Mouse (Mus musculus): ENCODE data around the gene Abcc5.

DNA sequence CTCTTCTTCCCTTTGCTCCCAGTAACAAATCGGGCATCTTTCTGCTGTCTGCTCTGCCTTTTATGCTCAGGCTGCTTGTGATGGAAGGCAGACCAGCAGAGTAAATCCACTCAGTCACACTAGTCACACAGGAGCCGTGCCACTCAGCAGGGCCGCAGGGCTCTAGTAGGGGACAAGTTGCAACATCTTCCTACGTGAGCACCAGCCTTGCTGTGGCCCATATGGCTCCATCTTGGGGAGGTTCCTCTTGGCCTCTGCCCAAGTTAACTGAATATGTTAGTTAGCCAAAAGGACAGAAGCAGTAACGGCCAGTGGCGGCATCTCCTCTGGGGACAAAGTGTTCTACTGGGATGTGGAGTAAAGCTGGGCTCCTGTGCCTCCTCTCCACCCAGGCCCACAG is 109.4 kb downstream of the Abcc5 start:
- TF ChIP-seq CTCF (IDR thresholded peaks at IDR 0.05; ENCODE audit: borderline replicate concordance, insufficient read depth, low read length): no peak
- TF ChIP-seq POLR2A (IDR thresholded peaks at IDR 0.05; ENCODE audit: low read depth, low read length): no peak
